Comparison of ENCODE assay signal across 32 mouse cellular contexts in the genomic region with DNA sequence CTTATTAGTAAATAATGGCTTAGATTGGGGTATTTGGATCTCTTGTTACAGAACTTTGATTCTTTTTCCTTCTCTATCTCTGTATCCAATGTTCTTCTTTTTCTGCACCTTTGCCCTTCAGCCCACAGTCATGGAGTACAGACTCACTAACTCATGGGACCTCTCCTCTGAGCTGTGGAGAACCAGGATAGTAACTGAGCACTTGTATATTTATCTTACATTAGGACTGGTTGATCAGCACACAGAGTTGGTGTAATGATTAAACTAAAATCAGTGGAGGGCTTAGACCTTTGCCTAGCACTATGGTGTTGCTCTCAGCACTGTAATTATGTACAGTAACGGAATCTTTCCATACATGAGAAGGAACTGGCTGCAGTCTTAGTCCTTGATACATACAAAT. TPM values are rescaled to one million over a fixed set of nuclear protein-coding genes. Genes with fewer than 3 reads are reported as not detected.
DNase-seq lines count a peak whose midpoint lies in the region; ATAC-seq and TF ChIP-seq lines count a peak whose summit lies in the region.
"Had no signal": no experiment of that assay in that cellular context is flagged by ENCODE, and none has a peak within 500 bp of the region (broad histone marks: within the 10 kb centered on the region; RNA-seq: fewer than 3 reads in every experiment).

No protein-coding gene starts in this region.

- no peak for TF ChIP-seq EP300 in liver, postnatal 0 days (IDR thresholded peaks at IDR 0.05; ENCODE audit: low read depth)

- no peaks in the 10 kb centered on the region for H3K27me3 ChIP-seq in intestine, embryonic 16.5 days (replicated peaks; ENCODE audit: control insufficient read depth, insufficient read depth, low read length)
- no peaks in the 10 kb centered on the region for H3K27me3 ChIP-seq in intestine, postnatal 0 days (replicated peaks; ENCODE audit: control insufficient read depth, insufficient read depth, low read length)
- no peaks in the 10 kb centered on the region for H3K27me3 ChIP-seq in liver, embryonic 11.5 days (replicated peaks; ENCODE audit: control insufficient read depth, insufficient read depth, low read length)
- H3K27me3 ChIP-seq in liver, postnatal 0 days (ENCODE audit: insufficient read depth, low read length) = no peaks in the 10 kb centered on the region
- no peaks in the 10 kb centered on the region for H3K27me3 ChIP-seq in liver, embryonic 12.5 days (replicated peaks)
- no peaks in the 10 kb centered on the region for H3K27me3 ChIP-seq in forebrain, embryonic 16.5 days (replicated peaks; ENCODE audit: control insufficient read depth, insufficient read depth, low read length)
- H3K27me3 ChIP-seq: CH12.LX; embryonic facial prominence, embryonic 15.5 days; forebrain, embryonic 13.5 days; heart, embryonic 15.5 days; hindbrain, embryonic 12.5 days; limb, embryonic 15.5 days; megakaryocyte, embryonic 14.5 days; midbrain, embryonic 12.5 days; neural tube, embryonic 12.5 days had no signal

- H3K4me2 ChIP-seq in intestine, embryonic 16.5 days (ENCODE audit: low read depth, low read length) = no peak overlapping the region
- no peak overlapping the region for H3K4me2 ChIP-seq in intestine, postnatal 0 days (replicated peaks; ENCODE audit: low read depth)
- no peak overlapping the region for H3K4me2 ChIP-seq in liver, embryonic 11.5 days
- H3K4me2 ChIP-seq in liver, postnatal 0 days (ENCODE audit: low read depth, low read length) = no peak overlapping the region
- no peak overlapping the region for H3K4me2 ChIP-seq in liver, embryonic 12.5 days
- H3K4me2 ChIP-seq in forebrain, embryonic 16.5 days (ENCODE audit: low read length) = no peak overlapping the region
- H3K4me2 ChIP-seq: embryonic facial prominence, embryonic 15.5 days; forebrain, embryonic 13.5 days; heart, embryonic 15.5 days; hindbrain, embryonic 12.5 days; limb, embryonic 15.5 days; midbrain, embryonic 12.5 days; neural tube, embryonic 12.5 days had no signal

- peak; percentile 44; the same call in 1 of the 2 replicates for ATAC-seq in intestine, embryonic 16.5 days
- ATAC-seq in intestine, postnatal 0 days = no peak
- peak; percentile 76 for ATAC-seq in liver, embryonic 11.5 days (replicated peaks; ENCODE audit: low FRiP score)
- ATAC-seq in liver, postnatal 0 days = no peak
- peak; percentile 80 for ATAC-seq in liver, embryonic 12.5 days
- no peak for ATAC-seq in forebrain, embryonic 16.5 days
- ATAC-seq: activated CD4-positive, CD25-positive, alpha-beta regulatory T cell, adult 4 months; forebrain, embryonic 13.5 days; hindbrain, postnatal 0 days had no signal

- no peaks in the 10 kb centered on the region for H3K9me3 ChIP-seq in intestine, embryonic 16.5 days (ENCODE audit: control insufficient read depth, low read length)
- no peaks in the 10 kb centered on the region for H3K9me3 ChIP-seq in intestine, postnatal 0 days (ENCODE audit: control insufficient read depth)
- H3K9me3 ChIP-seq in liver, embryonic 11.5 days (ENCODE audit: control insufficient read depth, low read length) = no peaks in the 10 kb centered on the region
- H3K9me3 ChIP-seq in liver, postnatal 0 days (ENCODE audit: low read length) = no peaks in the 10 kb centered on the region
- no peaks in the 10 kb centered on the region for H3K9me3 ChIP-seq in liver, embryonic 12.5 days (replicated peaks)
- no peaks in the 10 kb centered on the region for H3K9me3 ChIP-seq in forebrain, embryonic 16.5 days (ENCODE audit: control insufficient read depth, low read length)
- H3K9me3 ChIP-seq: embryonic facial prominence, embryonic 10.5 days; embryonic facial prominence, embryonic 15.5 days; forebrain, embryonic 13.5 days; heart, embryonic 10.5 days; heart, embryonic 15.5 days; hindbrain, embryonic 12.5 days; limb, embryonic 10.5 days; limb, embryonic 15.5 days; megakaryocyte, embryonic 14.5 days; midbrain, embryonic 12.5 days; neural tube, embryonic 12.5 days had no signal

- H3K4me3 ChIP-seq in intestine, embryonic 16.5 days (ENCODE audit: low read length) = no peak overlapping the region
- no peak overlapping the region for H3K4me3 ChIP-seq in intestine, postnatal 0 days (ENCODE audit: low read depth, low read length)
- no peak overlapping the region for H3K4me3 ChIP-seq in liver, embryonic 11.5 days (ENCODE audit: low read depth, low read length)
- no peak overlapping the region for H3K4me3 ChIP-seq in liver, postnatal 0 days (ENCODE audit: low read depth, low read length)
- H3K4me3 ChIP-seq in liver, embryonic 12.5 days = no peak overlapping the region
- no peak overlapping the region for H3K4me3 ChIP-seq in forebrain, embryonic 16.5 days (replicated peaks; ENCODE audit: low read length)
- H3K4me3 ChIP-seq: embryonic facial prominence, embryonic 10.5 days; embryonic facial prominence, embryonic 15.5 days; forebrain, embryonic 13.5 days; heart, embryonic 10.5 days; heart, embryonic 15.5 days; hindbrain, embryonic 12.5 days; limb, embryonic 10.5 days; limb, embryonic 15.5 days; megakaryocyte, embryonic 14.5 days; midbrain, embryonic 12.5 days; myocyte; neural tube, embryonic 12.5 days had no signal

- no peak for TF ChIP-seq CTCF in intestine, postnatal 0 days (IDR thresholded peaks at IDR 0.05; ENCODE audit: low read depth)
- no peak for TF ChIP-seq CTCF in liver, postnatal 0 days (IDR thresholded peaks at IDR 0.05; ENCODE audit: low read depth)

- H3K9ac ChIP-seq in intestine, embryonic 16.5 days (ENCODE audit: low read depth, low read length) = no peak overlapping the region
- no peak overlapping the region for H3K9ac ChIP-seq in intestine, postnatal 0 days (ENCODE audit: low read depth, low read length)
- no peak overlapping the region for H3K9ac ChIP-seq in liver, embryonic 11.5 days (ENCODE audit: low read depth, low read length)
- H3K9ac ChIP-seq in liver, postnatal 0 days (replicated peaks) = no peak overlapping the region
- H3K9ac ChIP-seq in liver, embryonic 12.5 days = no peak overlapping the region
- H3K9ac ChIP-seq in forebrain, embryonic 16.5 days (replicated peaks; ENCODE audit: low read depth, low read length) = no peak overlapping the region
- H3K9ac ChIP-seq: embryonic facial prominence, embryonic 15.5 days; forebrain, embryonic 13.5 days; heart, embryonic 15.5 days; hindbrain, embryonic 12.5 days; limb, embryonic 15.5 days; midbrain, embryonic 12.5 days; neural tube, embryonic 12.5 days had no signal

- H3K4me1 ChIP-seq in intestine, embryonic 16.5 days (ENCODE audit: control insufficient read depth, insufficient read depth, low read length) = no peaks in the 10 kb centered on the region
- no peaks in the 10 kb centered on the region for H3K4me1 ChIP-seq in intestine, postnatal 0 days (replicated peaks; ENCODE audit: control insufficient read depth, insufficient read depth, low read length)
- no peaks in the 10 kb centered on the region for H3K4me1 ChIP-seq in liver, embryonic 11.5 days (replicated peaks; ENCODE audit: control insufficient read depth, insufficient read depth, low read length)
- H3K4me1 ChIP-seq in liver, postnatal 0 days (ENCODE audit: insufficient read depth) = no peaks in the 10 kb centered on the region
- H3K4me1 ChIP-seq in liver, embryonic 12.5 days = no peaks in the 10 kb centered on the region
- H3K4me1 ChIP-seq in forebrain, embryonic 16.5 days (replicated peaks; ENCODE audit: control insufficient read depth, insufficient read depth, low read length) = no peaks in the 10 kb centered on the region
- H3K4me1 ChIP-seq: embryonic facial prominence, embryonic 10.5 days; embryonic facial prominence, embryonic 15.5 days; forebrain, embryonic 13.5 days; heart, embryonic 10.5 days; heart, embryonic 15.5 days; hindbrain, embryonic 12.5 days; limb, embryonic 10.5 days; limb, embryonic 15.5 days; megakaryocyte, embryonic 14.5 days; midbrain, embryonic 12.5 days; neural tube, embryonic 12.5 days had no signal

- H3K27ac ChIP-seq in intestine, embryonic 16.5 days (ENCODE audit: low read length) = no peak overlapping the region
- no peak overlapping the region for H3K27ac ChIP-seq in intestine, postnatal 0 days (ENCODE audit: low read depth, low read length)
- H3K27ac ChIP-seq in liver, embryonic 11.5 days (ENCODE audit: low read depth, low read length) = no peak overlapping the region
- no peak overlapping the region for H3K27ac ChIP-seq in liver, postnatal 0 days (ENCODE audit: low read depth)
- no peak overlapping the region for H3K27ac ChIP-seq in liver, embryonic 12.5 days
- no peak overlapping the region for H3K27ac ChIP-seq in forebrain, embryonic 16.5 days (ENCODE audit: low read length)
- H3K27ac ChIP-seq: embryonic facial prominence, embryonic 10.5 days; embryonic facial prominence, embryonic 15.5 days; forebrain, embryonic 13.5 days; heart, embryonic 10.5 days; heart, embryonic 15.5 days; hindbrain, embryonic 12.5 days; hindbrain, postnatal 0 days; limb, embryonic 10.5 days; limb, embryonic 15.5 days; midbrain, embryonic 12.5 days; neural tube, embryonic 12.5 days had no signal

- DNase-seq in liver, embryonic 11.5 days (ENCODE audit: low spot score) = no peak
- DNase-seq in liver, postnatal 0 days = no peak
- no peak for DNase-seq in retina, embryonic 14.5 days (ENCODE audit: low spot score)
- no peak for DNase-seq in lung, postnatal 10 days
- DNase-seq: adrenal gland, adult 2 months; adrenal gland, postnatal 36 days; cerebellum, adult 18-20 months; cerebellum, postnatal 14 days; gastrocnemius, postnatal 14 days; layer of hippocampus, postnatal 36 days; lung, postnatal 4 days; right cerebral cortex, postnatal 4 days; thymus, postnatal 4 days had no signal

- H3K36me3 ChIP-seq in intestine, embryonic 16.5 days (ENCODE audit: control insufficient read depth, insufficient read depth, low read length) = no peaks in the 10 kb centered on the region
- no peaks in the 10 kb centered on the region for H3K36me3 ChIP-seq in intestine, postnatal 0 days (ENCODE audit: control insufficient read depth, insufficient read depth)
- H3K36me3 ChIP-seq in liver, embryonic 11.5 days (ENCODE audit: control insufficient read depth, insufficient read depth, low read length) = no peaks in the 10 kb centered on the region
- no peaks in the 10 kb centered on the region for H3K36me3 ChIP-seq in liver, postnatal 0 days (replicated peaks; ENCODE audit: insufficient read depth, low read length)
- no peaks in the 10 kb centered on the region for H3K36me3 ChIP-seq in liver, embryonic 12.5 days
- H3K36me3 ChIP-seq in forebrain, embryonic 16.5 days (ENCODE audit: control insufficient read depth, insufficient read depth) = no peaks in the 10 kb centered on the region
- H3K36me3 ChIP-seq: embryonic facial prominence, embryonic 10.5 days; embryonic facial prominence, embryonic 15.5 days; heart, embryonic 10.5 days; heart, embryonic 15.5 days; hindbrain, embryonic 12.5 days; limb, embryonic 10.5 days; limb, embryonic 15.5 days; midbrain, embryonic 12.5 days; neural tube, embryonic 12.5 days had no signal

- WGBS in intestine, embryonic 16.5 days = 62% methylated on average over 1 of the region's 1 CpGs
- 20% methylated on average over 1 of the region's 1 CpGs for WGBS in intestine, postnatal 0 days
- 49% methylated on average over 1 of the region's 1 CpGs for WGBS in liver, embryonic 11.5 days
- 40% methylated on average over 1 of the region's 1 CpGs for WGBS in liver, postnatal 0 days (ENCODE audit: insufficient replicate concordance)
- WGBS in liver, embryonic 12.5 days (ENCODE audit: insufficient replicate concordance) = 41% methylated on average over 1 of the region's 1 CpGs
- 82% methylated on average over 1 of the region's 1 CpGs for WGBS in forebrain, embryonic 16.5 days

RNA-seq across cellular contexts. Expression of a gene that starts 23.9 kb away (rescaled TPM):
- polyA plus RNA-seq in intestine, embryonic 16.5 days (2015; fragmentation: Nextera tagmentation; extraction: Ambion mirVana) = 33.9 and 37.3 TPM in 2 replicates
- 29.6 and 34.7 TPM in 2 replicates for polyA plus RNA-seq in intestine, postnatal 0 days (2015; fragmentation: Nextera tagmentation; extraction: Ambion mirVana)
- 55.7 and 63.6 TPM in 2 replicates for polyA plus RNA-seq in liver, embryonic 11.5 days (2014; fragmentation: Nextera tagmentation; extraction: Ambion mirVana)
- polyA plus RNA-seq in liver, postnatal 0 days (2015; fragmentation: Nextera tagmentation; extraction: Ambion mirVana) = 17.4 and 18.2 TPM in 2 replicates
- polyA plus RNA-seq in liver, embryonic 12.5 days (2016; fragmentation: Nextera tagmentation; extraction: Ambion mirVana) = 42.8 and 43.9 TPM in 2 replicates
- 40.5 and 49.0 TPM in 2 replicates for polyA plus RNA-seq in forebrain, embryonic 16.5 days (2015; fragmentation: Nextera tagmentation; extraction: Ambion mirVana)

RNA-seq across cellular contexts. Expression of a gene that starts 24.2 kb away (rescaled TPM):
- 7.9 and 8.2 TPM in 2 replicates for polyA plus RNA-seq in intestine, embryonic 16.5 days (2015; fragmentation: Nextera tagmentation; extraction: Ambion mirVana)
- 17.3 and 22.4 TPM in 2 replicates for polyA plus RNA-seq in intestine, postnatal 0 days (2015; fragmentation: Nextera tagmentation; extraction: Ambion mirVana)
- polyA plus RNA-seq in liver, embryonic 11.5 days (2014; fragmentation: Nextera tagmentation; extraction: Ambion mirVana) = 2.6 and 2.8 TPM in 2 replicates
- 14.0 and 16.3 TPM in 2 replicates for polyA plus RNA-seq in liver, postnatal 0 days (2015; fragmentation: Nextera tagmentation; extraction: Ambion mirVana)
- 3.1 and 3.3 TPM in 2 replicates for polyA plus RNA-seq in liver, embryonic 12.5 days (2016; fragmentation: Nextera tagmentation; extraction: Ambion mirVana)
- 2.1 and 2.4 TPM in 2 replicates for polyA plus RNA-seq in forebrain, embryonic 16.5 days (2015; fragmentation: Nextera tagmentation; extraction: Ambion mirVana)

Comparison
In these comparisons a context has a peak if more than half of its experiments do, and no peak if none do; other contexts are left out.
1. ATAC-seq: peak in intestine, embryonic 16.5 days (single experiment), liver, embryonic 11.5 days (single experiment) and liver, embryonic 12.5 days (single experiment); none in intestine, postnatal 0 days (single experiment), liver, postnatal 0 days (single experiment) and forebrain, embryonic 16.5 days (single experiment).